Mouse (Mus musculus) common myeloid progenitor, adult 5-6 weeks (primary cell): Measurements from ENCODE around the gene Rorb. TPM values are rescaled to one million over a fixed set of nuclear protein-coding genes. Genes with fewer than 3 reads are reported as not detected.

ENCODE experiments used
- ATAC-seq: replicated peaks from 2 replicates; pipeline ENCODE4 v1.8.0; 2016; ENCODE audit warnings: low read depth, mild to moderate bottlenecking, moderate TSS enrichment, inconsistent platforms; ENCODE audit not compliant: poor library complexity, severe bottlenecking
- total RNA-seq: library from RNA; stranded (forward); fragments of 200-1000, 187-1606 nt; gene quantifications from 2 replicates; pipeline ENCODE4 v1.2.3, GENCODE M21; 2017

Gene Rorb
- total RNA-seq, result not detected in 2 replicates

- peak; percentile 96 for ATAC-seq
Observed at GRCm38 (mm10) chr19:19110793-19111427, at the start of gene Rorb. Gene Rorb, minus strand, starts transcription at chr19:19111196.

GRCm38 (mm10) chr19:19148847-19149246, 37.9 kb upstream of the Rorb start:
- ATAC-seq, result no peak

GRCm38 (mm10) chr19:19144447-19144846, 33.5 kb upstream of the Rorb start:
- 0 out of 2 replicates have a peak, but pooled peaks have one; percentile 60 for ATAC-seq

- ATAC-seq, result no peak
Observed at GRCm38 (mm10) chr19:19136856-19137255, 25.9 kb upstream of the Rorb start.

GRCm38 (mm10) chr19:19135838-19136237, 24.8 kb upstream of the Rorb start:
- ATAC-seq, result no peak

- ATAC-seq, result 0 out of 2 replicates have a peak, but pooled peaks have one; percentile 29
Observed at GRCm38 (mm10) chr19:19122324-19122723, 11.3 kb upstream of the Rorb start.

GRCm38 (mm10) chr19:19112180-19112579, 1.2 kb upstream of the Rorb start:
- ATAC-seq, result no peak

- ATAC-seq, result peak; percentile 19; the same call in 1 of the 2 replicates
Observed at GRCm38 (mm10) chr19:19111428-19112170, 603 bp upstream of the Rorb start.

GRCm38 (mm10) chr19:19110011-19110768, 806 bp downstream of the Rorb start:
- peak; percentile 31; the same call in 1 of the 2 replicates for ATAC-seq

- ATAC-seq, result no peak
Observed at GRCm38 (mm10) chr19:19108596-19109381, 2.2 kb downstream of the Rorb start.

GRCm38 (mm10) chr19:19104581-19104980, 6.4 kb downstream of the Rorb start:
- ATAC-seq, result no peak

GRCm38 (mm10) chr19:19097149-19097548, 13.8 kb downstream of the Rorb start:
- no peak for ATAC-seq

- no peak for ATAC-seq
Observed at GRCm38 (mm10) chr19:19089427-19089826, 21.6 kb downstream of the Rorb start.

- no peak for ATAC-seq
Observed at GRCm38 (mm10) chr19:19077880-19078279, 33.1 kb downstream of the Rorb start.

GRCm38 (mm10) chr19:19074756-19075155, 36.2 kb downstream of the Rorb start:
- ATAC-seq, result no peak

- ATAC-seq, result no peak
Observed at GRCm38 (mm10) chr19:19058710-19059398, 52.1 kb downstream of the Rorb start.

GRCm38 (mm10) chr19:19058201-19058600, 52.8 kb downstream of the Rorb start:
- ATAC-seq, result no peak

- no peak for ATAC-seq
Observed at GRCm38 (mm10) chr19:19043138-19043537, 67.9 kb downstream of the Rorb start.

- ATAC-seq, result no peak
Observed at GRCm38 (mm10) chr19:19040800-19041199, 70.2 kb downstream of the Rorb start.
